Mouse (Mus musculus) embryonic facial prominence, embryonic 14.5 days (tissue): ENCODE results near the gene Eif2ak3. TPM values are rescaled to one million over a fixed set of nuclear protein-coding genes. Genes with fewer than 3 reads are reported as not detected.

Experiments
- ATAC-seq: fragments of 200-750 bp; cut with Nextera tagmentation; 2 replicates; pipeline ENCODE4 v1.8.0; 2017; ENCODE audit warnings: low read depth, moderate number of reproducible peaks, moderate TSS enrichment
- DNase-seq: peaks from one replicate; pipeline ENCODE4 v3.0.0-alpha.2; 2015; ENCODE audit warnings: low spot score
- H3K27ac ChIP-seq: fragments of 300-500 bp; sonication (generic); replicated peaks from 2 replicates; pipeline ENCODE4 v1.5.1; 2014; ENCODE audit warnings: low read depth, mild to moderate bottlenecking, low read length, moderate library complexity
- H3K27me3 ChIP-seq: fragments of 300-500 bp; sonication (generic); replicated peaks from 2 replicates; pipeline ENCODE4 v1.6.1; 2014; ENCODE audit warnings: low read length; ENCODE audit not compliant: control insufficient read depth, insufficient read depth
- H3K36me3 ChIP-seq: fragments of 300-500 bp; sonication (generic); 2 replicates; pipeline ENCODE4 v1.6.1; 2014; ENCODE audit warnings: low read length, mixed read lengths; ENCODE audit not compliant: control insufficient read depth, insufficient read depth
- H3K4me1 ChIP-seq: fragments of 300-500 bp; sonication (generic); 2 replicates; pipeline ENCODE4 v1.6.1; 2014; ENCODE audit warnings: antibody characterized with exemption, low read length; ENCODE audit not compliant: control insufficient read depth, insufficient read depth
- H3K4me2 ChIP-seq: fragments of 300-500 bp; sonication (generic); 2 replicates; pipeline ENCODE4 v1.6.1; 2014; ENCODE audit warnings: low read depth, mild to moderate bottlenecking, low read length, moderate library complexity, mixed read lengths
- H3K4me3 ChIP-seq: fragments of 300-500 bp; sonication (generic); 2 replicates; pipeline ENCODE4 v1.5.1; 2014; ENCODE audit warnings: low read depth, mild to moderate bottlenecking, low read length
- H3K9ac ChIP-seq: fragments of 300-500 bp; sonication (generic); 2 replicates; pipeline ENCODE4 v1.6.1; 2014; ENCODE audit warnings: low read depth, mild to moderate bottlenecking, low read length, moderate library complexity, mixed read lengths
- H3K9me3 ChIP-seq: fragments of 300-500 bp; sonication (generic); 2 replicates; pipeline ENCODE4 v1.6.1; 2016; ENCODE audit warnings: low read length; ENCODE audit not compliant: control insufficient read depth
- WGBS: fragments of 180-500 bp; shearing (Covaris S2); extraction: QIAGEN DNeasy Blood & Tissue Kit; methylation state at CpG from one replicate; pipeline ENCODE4 v1.1.7; 2014; 5-methylcytosine and 5-hydroxymethylcytosine counted together
- polyA plus RNA-seq: library from polyadenylated mRNA; unstranded; fragments of >200 nt; fragmentation: Nextera tagmentation; extraction: Ambion mirVana; gene quantifications from 2 replicates; pipeline ENCODE4 v1.2.1, GENCODE M21; 2014

Eif2ak3 gene
- polyA plus RNA-seq, 1 experiment from 2014 or later: 13.0 TPM

GRCm38 (mm10) chr6:70842991-70843390 lies 1.3 kb upstream of the Eif2ak3 start:
- H3K9ac ChIP-seq: peak overlapping the region; percentile 61; the same call in 1 of the 2 replicates
- 33% methylated on average over 5 of the region's 5 CpGs for WGBS
- H3K36me3 ChIP-seq: no peaks in the 10 kb centered on the region
- no peak for ATAC-seq
- no peaks in the 10 kb centered on the region for H3K27me3 ChIP-seq
- H3K4me2 ChIP-seq: peak overlapping the region; percentile 69
- H3K4me3 ChIP-seq: peak overlapping the region; percentile 45; the same call in 1 of the 2 replicates
- peaks cover 28% of the 10 kb centered on the region for H3K4me1 ChIP-seq
- no peaks in the 10 kb centered on the region for H3K9me3 ChIP-seq
- peak; percentile 30 for DNase-seq
- H3K27ac ChIP-seq: peak overlapping the region; percentile 85

DNA sequence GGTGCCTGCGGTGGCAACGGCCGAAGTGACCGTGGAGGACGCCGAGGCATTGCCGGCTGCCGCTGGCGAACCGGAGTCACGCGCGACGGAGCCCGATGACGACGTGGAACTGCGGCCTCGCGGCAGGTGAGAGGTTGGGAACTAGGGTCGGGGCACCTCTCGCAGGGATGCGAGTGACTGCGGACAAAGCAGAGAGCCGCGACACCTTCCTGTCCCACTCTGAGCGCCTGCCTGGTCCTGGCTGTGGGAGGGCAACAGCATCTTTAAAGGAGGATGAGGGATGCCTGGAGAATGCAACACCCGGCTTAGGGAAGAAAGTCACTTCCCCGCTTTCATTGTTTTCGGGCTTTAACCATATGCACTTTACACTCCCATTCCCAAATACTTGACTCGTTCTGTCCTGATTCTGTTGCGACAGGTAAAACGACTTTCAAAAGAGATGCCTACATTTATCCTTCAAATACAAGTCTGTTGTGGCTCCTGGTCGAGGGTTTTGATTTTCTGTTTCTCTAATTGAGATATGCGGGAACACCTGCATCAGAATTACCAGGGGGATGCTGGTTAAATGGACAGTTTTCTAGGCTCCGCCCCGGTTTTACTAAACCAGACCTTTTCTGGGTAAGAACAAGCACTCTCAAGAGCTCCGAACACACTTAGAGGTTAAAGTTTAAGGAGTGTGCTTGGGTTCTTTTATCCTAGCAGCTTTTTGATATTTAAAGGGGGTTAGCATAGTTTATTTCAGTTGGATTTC lies 756 bp downstream of the Eif2ak3 start:
- no peaks in the 10 kb centered on the region for H3K9me3 ChIP-seq
- no peaks in the 10 kb centered on the region for H3K27me3 ChIP-seq
- no peaks in the 10 kb centered on the region for H3K36me3 ChIP-seq
- H3K9ac ChIP-seq: peak overlapping the region; percentile 88
- H3K4me2 ChIP-seq: peak overlapping the region; percentile 72
- H3K4me1 ChIP-seq: peaks cover 28% of the 10 kb centered on the region
- H3K27ac ChIP-seq: peak overlapping the region; percentile 88
- WGBS: 1% methylated on average over 32 of the region's 38 CpGs
- no peak for ATAC-seq
- no peak for DNase-seq
- peak overlapping the region; percentile 93 for H3K4me3 ChIP-seq

- ATAC-seq: no peak
- WGBS: 19% methylated on average over 3 of the region's 3 CpGs
- Histone ChIP-seq H3K27me3 (no peaks in the 10 kb centered on the region), H3K9me3 (no peaks in the 10 kb centered on the region), H3K9ac (peak overlapping the region; percentile 17; the same call in 1 of the 2 replicates), H3K4me2 (no peak overlapping the region), H3K4me3 (no peak overlapping the region), H3K36me3 (no peaks in the 10 kb centered on the region), H3K27ac (no peak overlapping the region), H3K4me1 (peaks cover 28% of the 10 kb centered on the region)
- DNase-seq: peak; percentile 32
Measured at GRCm38 (mm10) chr6:70847386-70847785, 3.1 kb downstream of the Eif2ak3 start.

DNA sequence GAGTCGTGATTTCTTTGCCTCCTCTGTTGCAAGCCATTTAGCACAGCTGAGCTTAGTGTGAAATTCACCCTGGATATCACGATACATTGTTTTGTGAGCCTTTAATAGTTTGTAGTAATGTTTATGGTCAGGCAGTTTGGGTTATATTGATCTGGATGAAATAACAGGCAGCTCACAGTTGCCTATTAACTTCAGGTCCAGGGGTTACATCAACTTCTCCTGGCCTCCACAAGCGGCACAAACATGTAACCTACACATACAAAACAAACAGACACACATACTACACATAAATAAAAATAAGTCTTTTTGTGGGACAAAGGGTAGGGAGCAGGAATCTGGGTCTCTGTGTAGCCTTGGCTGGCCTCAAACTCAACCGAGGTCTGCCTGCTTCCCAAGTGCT lies 9.1 kb downstream of the Eif2ak3 start:
- H3K27me3 ChIP-seq: no peaks in the 10 kb centered on the region
- no peak for DNase-seq
- no peak overlapping the region for H3K9ac ChIP-seq
- H3K4me2 ChIP-seq: no peak overlapping the region
- H3K4me3 ChIP-seq: no peak overlapping the region
- WGBS: 74% methylated on average over 4 of the region's 4 CpGs
- H3K4me1 ChIP-seq: no peaks in the 10 kb centered on the region
- H3K36me3 ChIP-seq: peaks cover 4% of the 10 kb centered on the region; the same call in 1 of the 2 replicates
- no peak for ATAC-seq
- no peak overlapping the region for H3K27ac ChIP-seq
- no peaks in the 10 kb centered on the region for H3K9me3 ChIP-seq

GRCm38 (mm10) chr6:70855529-70856309 lies 11.4 kb downstream of the Eif2ak3 start:
- H3K27ac ChIP-seq: no peak overlapping the region
- peaks cover 27% of the 10 kb centered on the region for H3K36me3 ChIP-seq
- DNase-seq (no peak), ATAC-seq (no peak)
- H3K4me1 ChIP-seq: no peaks in the 10 kb centered on the region
- no peak overlapping the region for H3K4me2 ChIP-seq
- H3K4me3 ChIP-seq: no peak overlapping the region
- no peaks in the 10 kb centered on the region for H3K27me3 ChIP-seq
- no peaks in the 10 kb centered on the region for H3K9me3 ChIP-seq
- WGBS: 88% methylated on average over 13 of the region's 13 CpGs
- H3K9ac ChIP-seq: no peak overlapping the region

DNA sequence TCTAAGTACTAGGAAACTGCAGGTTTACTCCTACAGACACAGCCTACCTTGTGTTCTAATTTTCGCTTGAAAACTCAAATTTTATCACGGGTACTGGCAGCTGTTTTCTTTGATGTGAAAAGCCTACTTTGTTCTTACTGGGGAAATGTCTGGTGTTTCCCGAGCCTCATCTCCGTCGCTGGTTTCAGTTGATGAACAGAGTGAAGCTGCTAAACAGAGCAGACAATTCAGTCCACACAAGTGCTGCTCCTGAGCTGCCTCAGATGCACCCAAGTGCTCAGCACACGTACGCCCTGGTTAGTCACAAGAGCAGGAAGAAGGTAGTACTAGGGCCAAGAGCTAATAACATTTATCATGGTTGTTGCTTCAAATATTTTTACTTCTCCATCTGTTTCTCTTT lies 18.4 kb downstream of the Eif2ak3 start:
- H3K27me3 ChIP-seq: no peaks in the 10 kb centered on the region
- DNase-seq: no peak
- 87% methylated on average over 7 of the region's 7 CpGs for WGBS

GRCm38 (mm10) chr6:70864285-70864684 lies 20.0 kb downstream of the Eif2ak3 start:
- H3K4me1 ChIP-seq: no peaks in the 10 kb centered on the region
- no peak overlapping the region for H3K27ac ChIP-seq
- H3K9ac ChIP-seq: no peak overlapping the region
- no peaks in the 10 kb centered on the region for H3K27me3 ChIP-seq
- H3K9me3 ChIP-seq: no peaks in the 10 kb centered on the region
- no peak overlapping the region for H3K4me3 ChIP-seq
- WGBS: 84% methylated on average over 6 of the region's 6 CpGs
- peaks cover 21% of the 10 kb centered on the region for H3K36me3 ChIP-seq
- DNase-seq (no peak), ATAC-seq (no peak)
- H3K4me2 ChIP-seq: no peak overlapping the region

More for the DNA sequence above, 18.4 kb downstream of the Eif2ak3 start:
- Histone ChIP-seq H3K36me3 (peaks cover 35% of the 10 kb centered on the region), H3K4me3 (no peak overlapping the region), H3K4me2 (no peak overlapping the region), H3K9ac (no peak overlapping the region), H3K4me1 (no peaks in the 10 kb centered on the region), H3K9me3 (no peaks in the 10 kb centered on the region), H3K27ac (no peak overlapping the region)
- ATAC-seq: no peak

DNA sequence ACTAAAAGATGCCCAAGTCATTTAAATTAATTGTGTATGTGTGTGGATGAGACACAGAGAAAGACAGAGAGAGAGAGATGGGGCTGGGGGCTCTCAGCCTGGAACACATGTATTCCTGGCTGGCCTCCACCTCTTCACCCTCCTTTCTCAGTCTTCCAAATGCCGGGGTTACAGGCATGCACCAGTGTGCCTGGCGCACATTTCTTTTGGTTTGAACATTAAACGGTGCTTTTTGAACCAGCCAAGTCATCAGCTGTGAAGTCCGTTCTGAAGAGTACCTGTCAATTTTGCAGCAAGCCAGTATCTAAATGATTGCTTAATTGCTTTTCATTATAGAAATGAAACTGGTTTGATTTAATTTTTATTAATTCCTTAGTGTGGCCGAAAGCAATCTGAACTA lies 22.4 kb downstream of the Eif2ak3 start:
- no peak for ATAC-seq

More for the DNA sequence above, 22.4 kb downstream of the Eif2ak3 start:
- Histone ChIP-seq H3K4me2 (no peak overlapping the region), H3K9ac (no peak overlapping the region), H3K9me3 (no peaks in the 10 kb centered on the region), H3K4me1 (no peaks in the 10 kb centered on the region), H3K4me3 (no peak overlapping the region), H3K27me3 (no peaks in the 10 kb centered on the region), H3K36me3 (0 out of 2 replicates have a peak, but pooled peaks cover 3% of the 10 kb centered on the region), H3K27ac (no peak overlapping the region)
- DNase-seq: no peak
- WGBS: 77% methylated on average over 5 of the region's 5 CpGs
